Mouse (Mus musculus): ENCODE results near the gene Slx4ip. TPM values are rescaled to one million over a fixed set of nuclear protein-coding genes. Genes with fewer than 3 reads are reported as not detected.
A peak's percentile ranks its signal among the peaks of the same experiment; 100 is the strongest.

Gene Slx4ip
- polyA plus RNA-seq, 1 experiment from 2014 or later, result 14.6 TPM

DNA sequence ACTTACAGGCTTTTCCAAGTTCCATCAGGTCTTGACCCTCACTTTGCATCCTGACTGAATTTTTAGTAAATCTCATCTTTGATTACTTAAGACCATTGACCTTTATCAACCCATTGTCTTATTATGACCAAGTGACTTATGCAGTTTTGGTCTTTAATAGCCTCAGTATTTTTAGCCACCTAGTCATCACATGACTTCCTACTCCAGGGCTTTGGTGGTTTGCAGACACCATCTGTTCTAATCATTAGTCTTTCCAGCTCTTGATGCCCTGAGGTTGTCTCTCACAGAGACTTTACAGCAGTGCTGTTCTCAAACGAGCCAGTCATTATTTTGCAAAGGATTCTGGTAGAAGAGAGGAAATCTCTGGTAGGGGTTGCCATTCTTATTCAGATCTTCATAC is 121.0 kb downstream of the Slx4ip start:
- H3K4me1 ChIP-seq (replicated peaks), result 0 out of 2 replicates have a peak, but pooled peaks cover 10% of the 10 kb centered on the region
- H3K4me3 ChIP-seq, result no peak overlapping the region
- no peak overlapping the region for H3K27ac ChIP-seq
- H3K36me3 ChIP-seq, result no peaks in the 10 kb centered on the region
- H3K27me3 ChIP-seq, result no peaks in the 10 kb centered on the region
- no peak for ATAC-seq (ENCODE audit: low FRiP score)
- no peak overlapping the region for H3K9ac ChIP-seq
- WGBS, result 47% methylated on average over 1 of the region's 1 CpGs
- H3K4me2 ChIP-seq, result no peak overlapping the region
- no peaks in the 10 kb centered on the region for H3K9me3 ChIP-seq

DNA sequence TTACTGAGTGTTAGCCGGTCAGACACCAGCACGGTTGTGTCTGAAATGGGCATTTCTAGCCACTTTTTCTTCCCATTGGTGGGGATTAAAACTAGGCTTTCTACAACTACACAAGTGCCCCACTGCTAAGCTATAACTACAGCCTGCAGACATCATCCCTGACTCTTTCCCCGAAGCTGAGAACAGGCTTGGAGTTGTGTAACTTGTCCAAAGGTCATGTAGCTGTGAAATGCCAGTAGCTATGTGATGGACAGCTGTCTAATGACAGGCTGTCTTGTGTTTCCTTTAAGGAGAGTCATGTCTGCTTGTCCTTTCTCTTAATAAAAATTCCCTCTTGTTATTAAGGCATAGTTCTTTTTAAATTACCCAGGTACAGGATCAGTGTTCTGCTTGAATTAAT is 122.1 kb downstream of the Slx4ip start:
- Histone ChIP-seq H3K9ac (no peak overlapping the region), H3K27ac (no peak overlapping the region), H3K27me3 (no peaks in the 10 kb centered on the region), H3K4me2 (no peak overlapping the region), H3K36me3 (no peaks in the 10 kb centered on the region), H3K4me3 (no peak overlapping the region), H3K9me3 (no peaks in the 10 kb centered on the region), H3K4me1 (replicated peaks) (0 out of 2 replicates have a peak, but pooled peaks cover 10% of the 10 kb centered on the region)
- WGBS, result 83% methylated on average over 3 of the region's 3 CpGs
- ATAC-seq (ENCODE audit: low FRiP score), result no peak

DNA sequence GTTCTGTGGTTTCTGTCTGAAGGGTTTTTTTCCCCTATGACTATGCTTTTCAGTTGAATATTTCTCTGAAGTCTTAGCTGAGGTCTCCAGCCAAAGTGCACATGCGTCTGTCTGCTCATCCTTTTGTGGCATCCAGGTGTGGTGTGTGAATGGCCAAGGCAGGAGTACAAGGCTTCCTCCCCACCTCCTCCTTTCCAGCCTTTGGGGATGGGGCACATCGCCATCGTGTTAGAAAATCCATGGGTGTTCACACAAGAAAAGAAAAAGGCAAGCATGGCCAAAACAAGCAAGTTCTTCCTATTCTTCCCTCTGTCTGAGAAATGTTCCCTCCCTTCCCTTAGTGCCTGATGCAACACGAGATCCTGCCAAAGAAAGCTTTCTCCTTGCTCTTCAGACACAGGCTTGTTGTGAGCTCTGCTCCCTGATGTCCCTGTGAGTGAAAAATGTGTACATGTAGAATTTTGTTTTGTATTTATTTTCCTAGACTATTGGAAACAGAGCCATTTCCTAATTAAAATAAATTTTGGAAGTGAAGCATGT is 122.9 kb downstream of the Slx4ip start:
- no peaks in the 10 kb centered on the region for H3K9me3 ChIP-seq
- no peaks in the 10 kb centered on the region for H3K36me3 ChIP-seq
- no peak overlapping the region for H3K4me2 ChIP-seq
- WGBS, result 57% methylated on average over 4 of the region's 4 CpGs
- no peak overlapping the region for H3K4me3 ChIP-seq
- H3K4me1 ChIP-seq (replicated peaks), result 0 out of 2 replicates have a peak, but pooled peaks cover 10% of the 10 kb centered on the region
- no peak overlapping the region for H3K27ac ChIP-seq
- ATAC-seq (ENCODE audit: low FRiP score), result no peak
- H3K27me3 ChIP-seq, result no peaks in the 10 kb centered on the region
- no peak overlapping the region for H3K9ac ChIP-seq

DNA sequence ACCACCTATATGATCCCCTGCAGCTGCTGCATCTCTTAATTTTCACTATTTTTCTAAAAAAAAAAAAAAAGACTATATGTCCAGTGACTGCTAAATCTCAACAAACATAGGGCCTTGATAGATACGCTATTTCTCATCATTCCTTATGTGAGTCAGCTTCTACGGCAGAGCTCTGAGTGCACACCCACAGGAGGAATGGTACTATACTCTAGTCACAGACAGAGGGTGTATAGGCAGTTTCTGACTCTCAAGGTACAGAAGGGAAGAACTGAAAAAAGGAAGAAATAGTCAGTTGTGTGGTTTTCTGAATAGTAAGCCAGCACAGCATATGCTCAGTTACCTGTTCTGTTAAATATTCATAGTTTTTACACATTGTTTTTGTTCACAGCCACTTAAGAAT is 123.4 kb downstream of the Slx4ip start:
- no peaks in the 10 kb centered on the region for H3K27me3 ChIP-seq
- H3K4me1 ChIP-seq (replicated peaks), result 0 out of 2 replicates have a peak, but pooled peaks cover 10% of the 10 kb centered on the region
- no peak for ATAC-seq (ENCODE audit: low FRiP score)
- 82% methylated on average over 2 of the region's 2 CpGs for WGBS
- H3K4me3 ChIP-seq, result no peak overlapping the region
- H3K9me3 ChIP-seq, result no peaks in the 10 kb centered on the region
- no peaks in the 10 kb centered on the region for H3K36me3 ChIP-seq
- no peak overlapping the region for H3K27ac ChIP-seq
- H3K4me2 ChIP-seq, result no peak overlapping the region
- no peak overlapping the region for H3K9ac ChIP-seq

DNA sequence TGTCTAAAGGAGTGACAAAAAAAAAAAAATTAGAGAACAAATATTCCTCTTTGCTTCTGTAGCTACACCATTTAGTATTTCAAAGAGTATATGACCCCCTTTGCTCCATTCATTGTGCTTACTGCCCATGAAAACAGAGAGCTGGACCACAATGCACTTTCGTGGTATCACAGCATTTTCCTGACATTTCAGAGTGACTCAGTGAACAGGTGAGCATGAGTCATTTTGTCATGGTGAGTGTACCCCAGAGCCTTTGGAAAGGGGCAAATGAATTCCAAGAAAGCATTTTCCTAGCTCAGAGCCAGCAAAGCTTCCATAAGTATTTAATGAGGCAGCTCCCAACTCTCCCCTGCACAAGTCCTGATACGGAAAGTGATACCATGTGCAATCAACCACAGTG is 153.1 kb downstream of the Slx4ip start:
- 84% methylated on average over 2 of the region's 2 CpGs for WGBS
- H3K27me3 ChIP-seq, result no peaks in the 10 kb centered on the region
- no peaks in the 10 kb centered on the region for H3K36me3 ChIP-seq
- ATAC-seq (ENCODE audit: low FRiP score), result no peak
- no peaks in the 10 kb centered on the region for H3K9me3 ChIP-seq
- H3K4me2 ChIP-seq, result no peak overlapping the region
- no peak overlapping the region for H3K9ac ChIP-seq
- H3K4me1 ChIP-seq (replicated peaks), result no peaks in the 10 kb centered on the region
- H3K4me3 ChIP-seq, result no peak overlapping the region
- no peak overlapping the region for H3K27ac ChIP-seq

DNA sequence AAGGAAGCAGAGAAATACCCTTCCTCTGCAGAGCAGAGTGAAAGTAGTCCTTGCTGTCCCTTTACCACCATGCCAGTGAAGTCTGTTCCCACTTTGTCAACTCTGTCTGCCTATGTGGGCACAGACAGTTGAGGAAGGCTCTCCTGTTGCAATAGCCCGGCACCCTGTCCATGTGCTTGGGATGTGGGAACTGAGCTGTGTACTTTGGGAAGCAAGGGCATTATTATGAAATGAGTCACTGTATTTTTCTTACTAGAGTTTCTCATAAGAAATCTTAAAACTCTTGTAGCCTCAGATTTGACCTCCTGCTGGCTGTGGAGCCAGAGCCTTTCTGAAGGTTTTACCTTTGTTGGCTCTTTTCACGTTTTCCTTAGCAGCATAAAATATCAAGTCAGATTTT is 158.3 kb downstream of the Slx4ip start:
- H3K27ac ChIP-seq, result no peak overlapping the region
- no peak for ATAC-seq (ENCODE audit: low FRiP score)
- WGBS, result 88% methylated on average over 2 of the region's 2 CpGs
- H3K36me3 ChIP-seq, result no peaks in the 10 kb centered on the region
- H3K9me3 ChIP-seq, result no peaks in the 10 kb centered on the region
- no peak overlapping the region for H3K4me3 ChIP-seq
- no peak overlapping the region for H3K9ac ChIP-seq
- no peaks in the 10 kb centered on the region for H3K4me1 ChIP-seq (replicated peaks)
- H3K27me3 ChIP-seq, result no peaks in the 10 kb centered on the region
- H3K4me2 ChIP-seq, result no peak overlapping the region

DNA sequence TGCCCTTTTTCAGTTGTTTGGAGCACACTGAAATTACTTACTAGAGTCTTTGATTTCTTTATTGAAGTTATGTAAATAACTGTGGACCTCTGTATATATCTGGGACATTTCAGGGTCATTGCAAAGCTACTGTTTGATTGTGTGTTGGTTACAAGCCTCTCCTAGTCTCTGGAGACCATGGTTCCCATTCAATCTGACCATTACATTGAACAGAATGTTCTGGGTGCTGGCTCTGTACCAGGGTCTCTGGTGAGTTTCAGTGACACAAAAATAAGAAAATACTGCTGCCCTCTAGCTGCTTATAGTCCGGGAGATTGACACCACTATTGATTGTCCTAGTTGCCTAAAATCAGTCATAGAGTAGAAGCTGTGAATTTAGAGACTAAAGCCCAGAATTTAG is 158.9 kb downstream of the Slx4ip start:
- Histone ChIP-seq H3K4me1 (replicated peaks) (no peaks in the 10 kb centered on the region), H3K9ac (no peak overlapping the region), H3K36me3 (no peaks in the 10 kb centered on the region), H3K27ac (no peak overlapping the region), H3K4me3 (no peak overlapping the region), H3K4me2 (no peak overlapping the region), H3K9me3 (no peaks in the 10 kb centered on the region), H3K27me3 (no peaks in the 10 kb centered on the region)
- ATAC-seq (ENCODE audit: low FRiP score), result no peak
- WGBS, result 82% methylated on average over 1 of the region's 1 CpGs

DNA sequence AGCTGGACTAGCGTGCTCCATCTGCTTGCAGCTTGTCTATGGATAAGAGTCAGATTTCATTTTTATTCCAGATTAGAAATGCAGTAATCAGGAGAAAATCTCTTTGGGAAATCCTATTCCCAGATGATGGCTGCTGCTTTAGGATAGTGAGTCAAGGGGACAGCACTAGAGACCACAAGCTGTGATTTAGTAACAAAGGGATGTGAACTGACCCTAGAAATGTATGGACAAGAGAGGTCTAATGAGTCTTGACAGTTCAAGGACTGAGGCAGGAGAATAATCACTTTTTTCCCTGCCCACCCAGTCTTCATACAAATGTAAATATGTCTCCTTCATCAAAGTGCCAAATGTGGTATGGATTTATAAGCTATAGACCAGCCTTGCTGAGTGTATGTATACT is 172.8 kb downstream of the Slx4ip start:
- Histone ChIP-seq H3K27me3 (0 out of 2 replicates have a peak, but pooled peaks cover 2% of the 10 kb centered on the region), H3K4me3 (no peak overlapping the region), H3K4me1 (replicated peaks) (peaks cover 16% of the 10 kb centered on the region), H3K36me3 (0 out of 2 replicates have a peak, but pooled peaks cover 3% of the 10 kb centered on the region), H3K9me3 (no peaks in the 10 kb centered on the region), H3K4me2 (no peak overlapping the region), H3K9ac (no peak overlapping the region), H3K27ac (no peak overlapping the region)
- ATAC-seq (ENCODE audit: low FRiP score), result no peak
- WGBS, result 50% methylated on average over 1 of the region's 1 CpGs

DNA sequence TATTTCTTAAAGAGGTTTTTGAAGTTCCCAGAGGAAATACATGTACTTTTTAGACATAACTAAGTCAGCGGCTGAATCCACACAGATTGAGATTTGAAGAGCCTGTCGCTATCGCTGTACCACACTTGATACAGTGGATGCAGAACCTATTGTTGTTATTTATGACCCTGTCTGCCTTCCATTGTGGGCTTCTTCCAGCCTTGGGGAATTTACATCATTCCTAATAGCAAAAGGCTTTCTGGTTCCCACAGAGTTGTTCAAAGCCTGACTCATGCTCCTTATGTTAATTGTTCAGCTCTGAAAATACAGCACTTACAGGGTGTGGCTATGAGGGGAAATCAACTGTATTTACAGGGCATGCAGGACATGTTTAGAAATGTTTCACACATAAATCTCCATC is 173.5 kb downstream of the Slx4ip start:
- Histone ChIP-seq H3K9me3 (no peaks in the 10 kb centered on the region), H3K4me3 (no peak overlapping the region), H3K27me3 (0 out of 2 replicates have a peak, but pooled peaks cover 2% of the 10 kb centered on the region), H3K4me2 (no peak overlapping the region), H3K27ac (no peak overlapping the region), H3K4me1 (replicated peaks) (peaks cover 16% of the 10 kb centered on the region), H3K36me3 (0 out of 2 replicates have a peak, but pooled peaks cover 3% of the 10 kb centered on the region), H3K9ac (no peak overlapping the region)
- 27% methylated on average over 3 of the region's 3 CpGs for WGBS
- no peak for ATAC-seq (ENCODE audit: low FRiP score)

DNA sequence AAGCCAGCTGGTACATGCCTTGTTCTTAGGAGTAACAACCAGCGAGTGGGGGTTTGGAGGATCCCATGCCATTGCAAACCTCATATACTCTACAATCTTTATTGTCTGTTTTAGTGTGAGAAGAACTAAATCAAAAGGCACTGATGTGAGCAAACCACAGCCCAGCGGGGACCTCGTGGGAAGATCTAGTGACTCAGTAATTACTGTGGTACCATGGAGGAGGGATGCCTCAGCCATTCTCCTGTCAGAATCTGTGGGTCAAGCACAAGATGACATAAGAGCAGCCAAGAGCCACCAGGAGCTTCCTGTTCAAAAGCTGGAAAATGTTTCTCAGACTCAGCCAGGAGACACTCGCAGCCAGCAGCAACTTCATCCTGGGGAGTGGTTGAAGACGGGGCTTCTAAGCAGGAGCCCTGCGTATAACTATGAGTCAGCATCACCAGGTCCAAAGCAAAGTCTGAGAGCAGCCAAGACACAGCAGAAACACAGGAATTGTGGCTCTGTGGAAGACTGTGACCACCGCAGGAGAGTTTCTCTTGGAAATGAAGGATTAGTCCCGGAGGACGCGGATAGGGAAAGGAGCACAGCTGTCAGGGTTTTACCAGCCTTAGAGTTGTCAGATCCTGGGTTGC is 176.6 kb downstream of the Slx4ip start:
- 0 out of 2 replicates have a peak, but pooled peaks cover 3% of the 10 kb centered on the region for H3K36me3 ChIP-seq
- H3K27ac ChIP-seq, result no peak overlapping the region
- no peak overlapping the region for H3K9ac ChIP-seq
- no peaks in the 10 kb centered on the region for H3K9me3 ChIP-seq
- H3K27me3 ChIP-seq, result no peaks in the 10 kb centered on the region
- ATAC-seq (ENCODE audit: low FRiP score), result no peak
- no peak overlapping the region for H3K4me3 ChIP-seq
- 81% methylated on average over 10 of the region's 10 CpGs for WGBS
- H3K4me1 ChIP-seq (replicated peaks), result peaks cover 16% of the 10 kb centered on the region
- no peak overlapping the region for H3K4me2 ChIP-seq

DNA sequence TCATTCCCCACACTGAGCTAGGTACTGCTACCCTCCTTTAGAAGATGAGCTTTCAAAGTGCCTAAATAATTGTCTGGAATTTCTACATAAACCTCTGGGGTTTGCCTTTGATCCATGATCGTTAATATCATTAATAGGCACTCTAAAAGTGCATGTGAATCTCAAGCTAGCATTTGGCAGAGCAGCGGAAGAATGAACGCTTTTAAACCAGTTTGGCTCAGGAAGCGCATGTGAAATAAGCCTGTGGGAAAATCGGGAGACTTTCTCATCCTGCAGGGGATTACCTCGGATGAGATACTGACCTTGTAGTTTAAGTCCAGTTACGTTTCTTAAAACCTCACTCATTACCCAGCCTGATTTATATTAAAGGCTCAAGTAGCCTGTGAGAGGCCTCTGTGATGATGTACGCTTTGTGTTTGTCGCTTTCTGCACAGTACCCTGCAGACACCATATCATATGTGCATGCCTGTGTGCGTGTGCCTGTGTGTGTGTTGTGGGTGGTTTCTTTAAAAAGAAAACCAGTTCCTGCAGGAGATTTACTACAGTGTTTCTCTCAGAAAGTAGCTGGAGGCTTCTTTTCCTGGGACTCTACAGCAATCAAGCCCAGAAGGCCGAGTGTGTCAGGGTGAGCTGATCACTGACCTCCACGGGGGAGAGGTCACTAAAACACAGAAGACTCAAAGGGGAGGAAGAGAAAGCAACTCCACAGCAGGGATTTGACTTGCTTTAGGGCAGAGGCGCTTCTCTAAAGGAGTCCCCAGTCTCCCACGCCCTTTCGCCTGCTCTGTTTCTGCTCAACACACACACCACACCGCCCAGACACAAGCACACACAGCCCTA is 182.7 kb downstream of the Slx4ip start:
- H3K27ac ChIP-seq, result peak overlapping the region; percentile 44; the same call in 1 of the 2 replicates
- H3K36me3 ChIP-seq, result no peaks in the 10 kb centered on the region
- no peak overlapping the region for H3K4me3 ChIP-seq
- H3K27me3 ChIP-seq, result no peaks in the 10 kb centered on the region
- no peaks in the 10 kb centered on the region for H3K9me3 ChIP-seq
- peaks cover 19% of the 10 kb centered on the region for H3K4me1 ChIP-seq (replicated peaks)
- peak; percentile 43 for ATAC-seq (ENCODE audit: low FRiP score)
- 21% methylated on average over 16 of the region's 16 CpGs for WGBS
- H3K9ac ChIP-seq, result no peak overlapping the region
- H3K4me2 ChIP-seq, result no peak overlapping the region

DNA sequence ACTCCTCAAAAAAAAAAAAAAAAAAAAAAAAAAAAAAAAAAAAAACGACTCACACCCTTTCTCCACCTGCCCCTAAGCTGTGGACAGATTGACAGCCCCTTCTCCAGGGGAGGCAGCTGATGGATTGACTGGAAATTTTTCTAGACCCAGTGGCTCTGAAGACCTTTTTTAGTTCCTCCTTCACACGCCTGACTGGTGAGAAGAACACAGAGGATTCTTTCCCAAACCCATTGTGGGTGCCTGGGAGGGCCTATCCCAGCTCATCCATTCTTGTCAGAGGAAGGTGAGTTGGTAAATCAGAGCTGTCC is 183.2 kb downstream of the Slx4ip start:
- no peak overlapping the region for H3K9ac ChIP-seq
- ATAC-seq (ENCODE audit: low FRiP score), result no peak
- no peaks in the 10 kb centered on the region for H3K27me3 ChIP-seq
- H3K4me2 ChIP-seq, result no peak overlapping the region
- no peak overlapping the region for H3K4me3 ChIP-seq
- no peaks in the 10 kb centered on the region for H3K9me3 ChIP-seq
- 18% methylated on average over 2 of the region's 2 CpGs for WGBS
- H3K27ac ChIP-seq, result 0 out of 2 replicates have a peak overlapping the region, but pooled peaks have one; percentile 1
- peaks cover 22% of the 10 kb centered on the region for H3K4me1 ChIP-seq (replicated peaks)
- H3K36me3 ChIP-seq, result no peaks in the 10 kb centered on the region
